Mouse (Mus musculus) kidney, postnatal 4 days (tissue): ENCODE results near the gene Gm3625.

ENCODE experiments used
- DNase-seq, 2 experiments: peaks; one replicate each; pipeline ENCODE4 v3.0.0; 2021; ENCODE audit warnings: mixed read lengths in 2 of 2

Gene Gm3625

DNA sequence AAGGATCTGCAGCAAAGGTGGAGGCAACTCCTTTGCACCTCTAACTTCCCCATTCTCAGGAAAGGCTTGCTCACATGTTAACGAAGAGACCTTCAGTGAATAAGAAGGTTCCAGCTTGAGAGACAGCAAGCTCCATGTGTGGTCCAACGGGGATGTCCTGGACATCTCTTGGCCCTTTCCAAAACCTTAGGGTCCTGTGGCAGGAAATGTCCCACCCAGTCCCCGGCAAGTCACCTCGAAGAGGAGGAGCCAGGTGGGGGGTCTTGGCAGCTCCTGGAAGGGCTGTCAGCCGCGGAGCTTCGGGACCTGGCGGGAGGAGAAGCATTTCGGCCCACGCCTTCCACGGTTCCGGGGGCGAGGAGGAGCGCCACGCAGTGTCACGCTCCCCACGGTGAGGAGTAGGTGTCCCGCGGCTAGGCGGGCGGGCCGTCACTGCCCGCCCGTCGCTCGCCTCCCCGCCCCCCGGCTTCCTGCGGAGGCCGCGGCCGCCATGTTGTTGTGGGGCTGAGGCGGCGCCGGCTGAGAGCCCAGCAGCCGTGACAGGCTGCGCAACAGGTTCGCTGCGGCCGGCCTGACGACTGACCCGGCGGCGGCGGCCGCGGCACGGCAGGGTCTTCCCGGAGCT is at the start of gene Gm3625, which contains the start of gene Itsn2:
TSS of gene Gm3625 (minus strand) at position 387 of the 625 bp plus-strand sequence.
TSS of gene Itsn2 (plus strand) at position 98 of the 625 bp plus-strand sequence.
- peak; percentile 82 to 89 for DNase-seq

DNA sequence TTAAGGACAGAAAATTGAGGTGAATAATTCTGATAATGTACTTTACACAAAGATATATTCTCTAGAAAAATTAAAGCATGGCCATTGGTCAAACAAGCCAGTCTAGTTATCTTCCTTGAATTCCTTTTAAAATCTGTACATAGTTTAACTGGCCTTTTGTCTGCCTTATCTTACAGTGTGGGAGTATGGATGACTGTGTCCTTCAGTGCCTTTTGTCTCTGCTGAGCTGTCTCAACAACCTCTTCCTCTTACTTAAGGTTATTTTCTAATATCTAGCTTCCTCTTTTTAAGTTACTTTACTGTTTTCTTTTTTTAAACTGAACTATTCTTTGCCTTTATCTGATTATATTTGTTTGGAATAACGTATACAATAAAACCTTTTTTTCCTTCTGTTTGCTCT is 48.0 kb upstream of the Gm3625 start:
- no peak for DNase-seq

DNA sequence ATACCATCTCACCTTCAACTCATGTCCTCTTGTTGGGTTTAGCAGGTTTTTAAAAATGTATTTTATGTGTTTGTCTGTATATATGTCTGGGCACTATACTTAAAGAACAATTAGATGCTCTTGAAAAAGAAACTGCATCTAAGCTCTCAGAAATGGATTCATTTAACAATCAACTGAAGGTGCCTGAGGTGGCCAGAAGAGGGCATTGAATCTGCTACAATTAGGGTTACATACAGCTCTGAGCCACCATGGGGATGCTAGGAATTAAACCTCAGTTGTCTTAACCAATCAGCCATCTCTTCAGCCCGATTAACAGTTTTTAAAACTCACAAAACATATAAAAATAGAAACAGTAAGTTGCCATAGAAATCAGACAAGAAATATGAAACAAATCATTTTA is 45.7 kb upstream of the Gm3625 start:
- no peak for DNase-seq

DNA sequence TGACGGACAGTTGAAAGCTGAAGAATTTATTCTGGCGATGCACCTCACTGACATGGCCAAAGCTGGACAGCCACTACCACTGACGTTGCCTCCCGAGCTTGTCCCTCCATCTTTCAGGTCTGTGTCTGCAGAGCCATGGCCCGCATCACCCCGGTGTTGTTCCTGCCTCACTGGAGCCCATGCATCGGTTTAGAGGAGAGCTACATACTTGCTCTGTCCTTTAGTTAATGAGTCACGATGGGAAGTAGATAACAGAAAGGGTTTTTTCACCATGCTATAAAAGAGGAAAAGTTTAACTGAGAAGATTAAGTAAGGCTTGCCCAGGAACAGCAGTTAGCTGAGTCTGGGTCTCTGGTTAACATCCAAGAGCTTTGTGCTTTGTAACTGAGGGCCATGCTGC is 40.2 kb upstream of the Gm3625 start:
- no peak for DNase-seq

DNA sequence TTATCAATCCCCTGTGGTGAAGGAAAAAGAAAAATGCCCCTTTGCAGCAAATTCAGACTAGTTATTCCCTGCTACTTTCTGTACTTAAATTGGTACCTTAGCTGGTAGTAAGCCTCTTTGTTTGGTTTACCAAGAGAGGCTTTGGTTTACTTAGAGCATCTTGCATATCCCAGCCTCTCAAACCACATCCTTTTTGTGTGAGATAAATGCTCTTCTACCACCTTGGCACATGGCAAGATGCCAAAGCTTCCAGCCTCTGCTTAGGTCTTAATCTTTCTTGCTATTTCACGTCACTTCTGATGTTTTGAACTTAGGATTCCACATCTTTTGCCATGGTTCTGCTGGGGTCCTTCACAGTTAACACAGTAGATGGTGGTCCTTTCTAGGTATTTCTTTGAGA is 31.5 kb upstream of the Gm3625 start:
- no peak for DNase-seq

DNA sequence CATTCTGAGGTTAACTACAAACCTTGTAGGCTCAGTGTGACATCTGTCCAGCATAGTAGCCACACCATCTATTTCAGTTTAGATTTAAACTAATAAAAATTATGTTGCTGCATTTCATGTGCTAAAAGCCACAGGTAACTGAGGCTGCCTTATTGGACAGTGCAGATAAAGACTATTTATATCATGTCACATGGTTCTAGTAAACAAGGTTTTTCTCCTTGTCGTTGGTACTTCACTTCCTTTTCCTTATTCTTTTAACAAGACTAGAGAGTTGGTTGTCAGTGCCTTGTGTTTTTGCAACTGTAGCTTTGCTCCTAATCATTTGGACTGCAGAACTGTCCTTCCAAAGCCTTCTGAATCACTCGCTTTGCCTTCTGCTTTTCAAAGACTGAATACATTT is 22.0 kb upstream of the Gm3625 start:
- DNase-seq = no peak

DNA sequence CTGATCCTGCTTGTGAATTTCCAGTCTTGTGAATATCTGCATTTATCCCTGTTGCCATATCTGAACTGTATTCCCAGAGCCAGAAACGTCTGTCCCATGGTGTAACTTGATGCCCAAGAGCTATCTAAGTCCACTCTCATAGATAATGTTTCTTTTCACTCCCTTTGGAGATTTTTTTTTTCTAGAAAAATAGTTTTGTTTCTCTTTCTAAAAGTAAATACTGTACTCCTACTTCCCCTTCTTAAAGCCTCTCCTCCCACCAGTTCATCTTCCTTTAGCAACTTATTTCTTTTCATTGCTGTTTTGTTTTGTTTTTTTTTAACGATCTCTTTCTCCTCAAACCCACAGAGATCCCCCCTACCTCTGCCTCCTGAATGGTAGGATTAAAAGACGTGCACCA is 13.9 kb upstream of the Gm3625 start:
- no peak for DNase-seq

DNA sequence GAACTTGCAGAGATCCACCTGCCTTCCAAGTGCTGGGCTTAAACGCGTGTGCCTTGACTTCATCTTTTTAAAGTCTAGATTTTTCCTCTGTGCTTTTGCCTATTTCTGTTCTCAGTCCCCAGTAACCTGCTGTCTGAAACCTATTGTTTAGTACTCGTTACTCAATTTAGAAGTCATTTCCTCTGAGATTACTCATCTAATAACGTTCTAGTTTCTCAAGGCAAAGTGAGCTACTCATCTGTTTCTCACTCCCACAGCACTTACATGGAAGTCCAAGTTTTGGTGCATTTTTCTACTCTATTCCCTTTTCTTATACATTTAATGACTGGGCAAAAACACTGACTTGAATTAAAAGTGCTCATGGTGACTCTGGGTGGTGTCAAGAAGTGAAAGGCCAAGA is 7.0 kb upstream of the Gm3625 start:
- DNase-seq = no peak

DNA sequence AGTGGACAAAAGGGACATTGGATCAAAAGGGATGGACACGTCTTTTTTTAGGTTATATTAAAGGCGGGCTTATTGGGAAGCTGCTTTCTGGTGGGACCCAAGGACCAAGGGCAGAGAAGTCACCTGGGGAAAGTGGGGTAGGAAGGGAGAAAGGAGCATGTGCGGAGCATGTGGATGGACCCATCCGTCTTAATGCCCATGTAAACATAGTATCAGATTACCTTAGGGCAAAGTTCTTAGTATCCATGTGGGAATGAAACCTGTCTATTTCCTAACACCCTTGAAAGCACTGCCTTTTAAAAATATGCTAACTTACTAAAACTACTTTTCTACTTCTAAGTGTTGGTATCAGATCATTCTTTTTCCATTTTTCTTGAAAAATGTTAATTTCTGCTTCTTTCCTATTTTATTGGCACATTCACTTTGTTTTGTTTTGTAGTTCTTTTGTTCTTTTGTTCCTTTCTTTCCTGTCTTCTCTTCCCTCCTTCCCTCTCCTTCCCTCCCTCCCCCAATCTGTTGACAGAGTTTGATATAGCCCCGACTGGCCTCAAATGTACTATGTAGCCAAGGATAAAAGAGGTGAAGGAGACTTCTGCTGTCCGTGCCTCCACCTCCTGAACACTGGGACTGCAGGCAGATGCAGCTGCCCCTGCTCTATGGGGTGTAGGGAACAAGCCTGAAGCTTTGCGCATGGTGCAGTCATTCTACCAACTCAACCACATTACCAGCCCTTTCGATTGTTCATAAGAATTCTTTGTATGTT is 6.1 kb upstream of the Gm3625 start:
- no peak for DNase-seq

DNA sequence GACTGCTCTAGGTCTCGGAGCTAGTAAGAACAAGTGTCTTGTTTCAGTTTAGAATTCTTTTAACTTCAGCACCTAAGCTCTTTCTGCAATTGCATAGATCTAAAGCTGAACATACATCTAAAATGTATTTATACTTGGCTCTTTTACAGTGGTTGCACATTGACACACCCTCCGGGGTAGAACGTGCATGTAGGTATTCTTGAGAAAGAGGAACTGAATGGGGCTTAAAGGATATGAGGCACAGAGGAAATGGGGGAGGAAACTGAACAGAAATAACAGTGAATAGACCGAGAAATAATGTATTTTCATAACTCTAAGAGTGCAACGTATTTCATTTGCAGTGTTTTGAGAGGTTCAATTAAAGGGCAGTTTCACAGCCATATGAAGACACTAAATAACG is 2.3 kb upstream of the Gm3625 start:
- DNase-seq = no peak

DNA sequence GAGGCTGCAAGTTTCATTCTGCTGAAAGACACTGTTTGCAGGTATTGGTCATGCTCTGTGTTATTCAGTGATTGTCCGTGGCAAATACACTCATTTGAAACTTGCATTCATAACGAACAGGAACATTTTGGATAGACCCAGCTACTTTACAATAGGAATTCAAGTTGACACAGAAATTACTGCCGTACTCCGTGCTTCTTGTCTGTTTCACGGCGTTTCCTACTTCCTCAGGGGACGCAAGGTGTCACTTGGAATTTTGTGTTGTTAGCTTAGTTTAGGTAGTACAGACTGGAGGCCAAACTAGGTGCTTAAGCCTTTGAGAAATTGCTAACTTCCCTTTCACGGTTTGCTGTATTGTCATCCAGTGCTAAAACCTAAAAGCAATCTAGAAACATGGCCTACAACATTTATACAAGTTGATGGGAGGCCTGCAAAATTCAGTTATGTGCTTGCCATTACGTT is 1.2 kb upstream of the Gm3625 start:
- DNase-seq = no peak

DNA sequence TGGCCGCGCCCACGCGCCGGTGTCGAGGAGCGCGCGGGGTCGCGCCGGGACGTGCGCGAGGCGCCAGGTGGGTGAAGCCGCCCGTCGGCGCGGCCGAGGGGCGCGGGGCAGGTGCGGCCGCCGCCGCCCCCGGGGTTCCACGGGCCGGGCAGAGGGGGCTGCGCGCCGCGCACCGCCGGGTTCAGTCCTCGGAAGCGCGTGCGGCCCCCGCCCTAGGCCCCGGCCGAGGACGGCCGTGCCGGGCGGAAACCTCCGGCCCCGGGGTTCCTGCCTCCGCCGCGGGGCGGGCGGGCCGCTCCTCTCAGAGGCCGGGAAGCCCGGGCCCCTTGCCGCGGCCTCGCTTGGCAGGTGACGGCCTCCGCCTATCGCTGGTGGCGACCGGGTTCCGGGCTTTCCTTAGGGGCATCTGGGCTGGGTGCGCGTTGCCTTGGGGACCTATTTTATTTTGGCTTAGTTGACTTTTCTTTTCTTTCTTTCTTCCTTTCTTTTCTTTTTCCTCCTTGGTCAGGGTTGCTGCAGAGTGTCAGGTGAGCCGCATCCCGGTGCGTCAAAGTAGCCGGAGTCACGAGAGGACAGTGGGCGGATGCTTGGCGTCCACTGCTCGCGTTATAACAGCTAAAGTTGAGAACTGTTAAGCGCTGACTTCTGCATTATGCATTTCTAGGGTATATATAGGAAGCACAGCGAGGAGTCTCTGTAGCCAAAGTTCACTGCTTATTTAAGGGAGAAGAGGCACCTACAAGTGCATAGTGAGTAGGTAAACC is 621 bp upstream of the Gm3625 start:
- peak; percentile 59 to 78 for DNase-seq

DNA sequence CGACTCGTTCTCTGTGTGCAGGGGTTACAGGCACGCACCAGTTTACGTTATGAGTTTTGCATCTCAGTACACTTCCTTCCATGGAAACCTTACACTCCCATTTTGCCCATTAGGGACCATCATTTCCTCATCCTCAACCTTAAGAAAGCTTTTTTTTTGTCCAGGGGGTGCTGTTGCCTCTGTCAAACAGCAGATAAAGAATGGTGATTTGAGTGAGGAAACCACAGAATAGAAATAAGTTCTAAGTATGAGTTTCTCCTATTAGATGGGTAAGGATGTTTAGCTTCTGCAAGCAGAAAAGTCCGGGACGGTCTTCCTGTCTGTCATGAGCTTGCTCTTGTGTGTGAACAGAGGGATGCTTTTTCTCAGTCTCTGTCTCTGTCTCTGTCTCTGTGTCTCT is 702 bp downstream of the Gm3625 start:
- DNase-seq = no peak

DNA sequence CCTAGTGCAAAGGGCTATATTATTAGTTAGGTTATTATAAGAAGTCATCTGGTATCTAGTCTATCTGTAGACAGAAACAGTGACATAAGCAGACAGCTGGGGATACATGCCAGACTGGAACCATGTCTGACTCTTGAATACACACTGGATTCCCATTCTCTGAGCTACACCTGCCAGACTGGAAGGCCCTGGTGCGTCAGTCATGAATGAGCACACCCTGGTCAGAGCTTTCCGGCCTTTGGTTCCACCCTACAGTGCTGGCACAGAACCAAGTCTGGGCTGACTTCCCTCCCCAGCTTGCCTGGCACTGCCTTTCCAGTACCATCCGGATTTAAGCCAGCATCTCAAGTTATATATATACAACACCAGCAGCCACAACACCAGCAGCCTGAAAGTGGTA is 4.1 kb downstream of the Gm3625 start:
- peak; percentile 71 to 82 for DNase-seq

DNA sequence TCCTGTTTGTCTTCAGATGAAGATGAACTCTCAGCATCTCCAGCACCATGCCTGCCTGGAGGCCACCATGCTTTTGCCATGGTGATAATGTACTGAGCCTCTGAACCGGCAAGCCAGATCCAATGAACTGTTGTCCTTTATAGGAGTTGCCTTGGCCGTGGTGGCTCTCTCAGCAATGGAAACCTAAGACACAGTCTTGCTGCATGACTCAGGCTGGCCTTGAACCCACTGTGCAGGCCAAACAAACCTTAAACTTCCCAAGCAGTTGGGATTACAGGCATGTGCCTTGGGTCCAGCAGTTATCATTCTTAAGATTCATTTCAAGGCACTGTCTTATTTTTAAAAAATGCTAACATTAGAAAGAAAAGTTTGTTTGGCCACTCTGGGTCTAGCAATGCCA is 4.9 kb downstream of the Gm3625 start:
- DNase-seq = no peak

DNA sequence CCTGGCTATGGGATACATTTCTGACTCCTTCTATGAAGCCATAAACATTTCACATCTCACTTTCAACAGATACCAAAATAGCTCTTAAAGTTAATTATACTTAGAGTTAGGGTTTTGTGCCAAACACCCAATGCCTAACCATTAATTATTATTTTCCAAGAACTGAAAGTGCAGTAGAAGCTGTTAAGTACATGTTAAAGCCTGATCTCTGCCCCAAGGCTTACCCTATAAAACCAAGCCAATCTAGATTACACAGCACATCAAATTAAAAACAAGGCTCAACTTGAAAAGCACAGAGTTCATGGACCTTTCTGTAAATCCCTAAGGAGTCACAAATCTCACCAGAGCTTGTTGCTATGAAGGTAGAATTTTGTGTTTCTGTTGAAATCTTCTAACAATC is 10.4 kb downstream of the Gm3625 start:
- no peak for DNase-seq

DNA sequence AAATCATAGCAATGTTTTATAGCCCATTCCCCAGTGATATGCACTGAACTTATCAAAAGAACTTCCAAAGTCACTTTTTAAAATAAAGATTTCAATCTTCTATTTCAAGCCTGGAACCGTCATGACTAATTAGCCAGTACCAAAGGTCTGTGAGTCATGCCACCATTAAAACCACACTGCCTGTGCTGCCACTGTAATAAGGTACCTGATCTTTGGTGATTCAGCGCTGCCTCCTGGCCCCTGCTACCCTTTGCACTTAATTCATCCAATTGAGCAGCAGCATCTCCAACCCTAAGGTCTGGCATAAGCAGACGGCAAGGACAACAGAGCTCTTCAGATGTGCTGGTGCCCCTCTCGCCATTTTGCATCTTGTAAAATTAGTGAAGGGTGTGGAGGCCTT is 18.7 kb downstream of the Gm3625 start:
- DNase-seq = no peak

DNA sequence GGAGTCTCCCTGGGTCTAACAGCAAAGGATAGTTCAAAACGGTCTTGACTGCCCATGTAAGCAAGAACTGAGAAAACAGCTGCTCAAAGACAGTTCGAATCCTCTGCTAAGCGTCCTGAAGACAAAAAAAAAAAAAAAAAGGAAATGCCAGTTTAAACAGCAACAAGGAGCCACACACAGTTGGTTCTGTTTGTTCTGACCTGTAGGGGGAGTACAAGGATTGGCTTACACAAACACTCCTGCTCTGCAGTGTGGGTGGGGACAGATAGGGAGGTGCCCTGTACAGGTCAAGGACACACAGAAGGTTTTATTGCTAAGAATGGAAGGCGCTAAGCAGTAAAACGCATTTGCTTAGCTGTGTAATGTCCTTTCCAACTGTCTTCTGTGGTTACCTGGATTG is 20.9 kb downstream of the Gm3625 start:
- peak; percentile 14 to 39 for DNase-seq

DNA sequence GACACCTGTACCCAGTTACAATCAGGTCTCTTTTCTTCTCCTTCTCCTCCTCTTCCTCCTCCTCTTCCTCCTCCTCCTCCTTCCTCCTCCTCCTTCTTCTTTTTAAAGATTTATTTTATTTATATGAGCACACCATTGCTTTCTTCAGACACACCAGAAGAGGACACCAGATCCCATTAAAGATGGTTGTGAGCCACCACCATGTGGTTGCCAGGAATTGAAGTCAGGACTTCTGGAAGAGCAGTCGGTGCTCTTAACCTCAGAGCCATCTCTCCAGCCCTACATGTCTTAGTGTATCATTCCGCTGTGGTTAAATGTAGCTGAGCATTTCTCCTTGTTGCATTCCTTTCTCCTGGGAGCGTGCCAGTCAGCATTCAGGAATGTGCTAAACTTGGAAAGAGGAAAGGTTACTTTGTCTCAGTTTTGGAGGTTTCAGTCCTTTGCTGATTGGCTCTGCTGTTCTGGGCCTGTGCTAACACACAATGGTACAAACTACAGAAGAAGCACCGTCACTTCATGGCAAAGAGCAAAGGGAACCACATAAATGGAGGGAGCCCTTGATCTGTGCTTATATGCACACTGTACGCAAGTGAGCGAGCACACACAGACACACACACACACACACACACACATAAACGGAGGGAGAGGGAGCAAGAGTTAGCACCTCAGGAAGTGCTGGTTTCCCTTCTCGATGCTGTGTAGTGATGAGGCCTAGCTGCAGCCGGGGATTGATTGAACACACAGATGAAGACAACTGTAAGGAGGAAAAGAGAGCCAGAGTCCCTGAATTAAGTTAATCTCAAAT is 34.0 kb downstream of the Gm3625 start:
- peak; percentile 54 to 64 for DNase-seq

DNA sequence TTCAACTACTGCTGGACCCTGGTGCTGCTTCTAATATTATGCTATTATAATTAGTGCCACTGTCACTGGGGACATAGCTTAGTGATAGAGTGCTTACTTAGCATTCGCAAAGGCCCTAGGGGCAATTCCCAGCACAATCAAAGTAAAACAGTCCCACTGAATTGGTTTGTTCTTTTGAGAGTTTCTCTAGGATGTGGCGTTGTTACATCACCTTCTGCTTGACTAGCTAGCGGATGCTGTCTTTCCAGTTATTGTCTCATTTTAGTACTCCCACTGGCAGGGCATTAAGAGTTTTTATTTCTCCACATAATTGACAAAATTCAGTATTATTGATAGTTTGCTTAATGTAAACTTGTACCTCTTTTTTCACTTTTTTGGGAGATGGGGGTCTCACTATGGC is 34.7 kb downstream of the Gm3625 start:
- DNase-seq = no peak

DNA sequence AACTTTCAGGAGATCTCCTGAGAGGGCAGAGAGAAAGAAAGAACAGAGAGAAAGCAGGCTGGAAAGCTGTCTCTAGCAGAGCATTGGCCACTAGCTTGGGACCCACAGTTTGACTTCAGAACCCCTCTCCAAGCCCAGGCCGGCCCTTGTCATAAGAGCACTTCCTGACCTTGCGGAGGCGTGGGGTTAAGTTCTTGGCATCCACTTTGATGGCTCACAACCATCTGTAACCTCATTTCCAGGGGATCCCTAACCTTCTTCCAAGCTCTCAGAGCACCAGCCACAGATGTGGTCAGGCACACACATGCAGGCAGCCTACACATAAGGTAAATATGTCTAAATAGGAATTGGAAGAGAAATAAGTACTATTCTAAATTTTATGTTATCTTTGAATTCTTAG is 35.3 kb downstream of the Gm3625 start:
- peak; percentile 26 to 45 for DNase-seq

DNA sequence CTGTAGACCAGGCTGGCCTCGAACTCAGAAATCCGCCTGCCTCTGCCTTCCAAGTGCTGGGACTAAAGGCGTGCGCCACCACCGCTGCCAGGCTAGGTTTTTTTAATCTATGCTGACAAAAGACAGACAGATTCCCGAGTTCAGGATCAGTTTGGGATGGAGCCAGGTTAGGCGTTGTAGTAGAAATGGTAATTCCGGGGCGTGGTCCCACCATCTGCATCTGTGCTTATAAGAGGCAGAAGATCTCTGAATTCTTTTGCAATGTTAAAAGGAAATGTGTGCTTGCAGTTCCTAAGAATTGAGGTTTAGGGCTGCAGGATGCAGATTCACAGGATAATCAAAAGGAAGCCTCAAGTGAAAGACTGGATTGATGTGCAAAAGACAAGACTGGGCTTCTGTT is 35.8 kb downstream of the Gm3625 start:
- no peak for DNase-seq

DNA sequence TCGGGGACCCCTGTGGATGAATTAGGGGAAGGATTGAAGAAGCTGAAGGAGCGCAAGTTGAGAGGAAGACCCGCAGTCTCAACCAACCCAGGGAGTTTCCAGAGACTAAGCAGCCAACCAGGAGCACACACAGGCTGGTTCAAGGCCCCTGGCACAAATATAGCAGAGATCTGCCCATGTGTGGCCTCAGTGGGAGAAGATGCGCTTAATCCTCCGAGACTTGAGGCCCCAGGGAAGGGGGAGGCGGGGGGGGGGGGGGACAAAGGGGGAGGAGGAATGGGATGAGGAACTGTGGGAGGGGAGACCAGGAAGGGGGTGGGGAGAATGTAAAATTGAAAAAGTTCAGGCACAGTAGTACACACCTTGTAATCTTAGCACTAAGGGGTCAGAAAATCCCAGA is 37.3 kb downstream of the Gm3625 start:
- no peak for DNase-seq
